Mouse (Mus musculus) liver, adult 2 months (tissue): ENCODE results near the gene Atp7b. TPM values are rescaled to one million over a fixed set of nuclear protein-coding genes. Genes with fewer than 3 reads are reported as not detected.

Source experiments
- DNase-seq: peaks from one replicate; pipeline ENCODE4 v3.0.0-alpha.2; 2011; ENCODE audit warnings: low read depth, low spot score; ENCODE audit errors: extremely low read depth
- H3K27ac ChIP-seq: fragments of 200-500 bp; replicated peaks from 2 replicates; pipeline ENCODE4 v1.5.1; 2012; ENCODE audit warnings: low read depth, mild to moderate bottlenecking, control low read depth, inconsistent platforms, low read length; ENCODE audit not compliant: insufficient read depth
- H3K27me3 ChIP-seq: fragments of 200-500 bp; 2 replicates; pipeline ENCODE4 v1.6.1; 2012; ENCODE audit warnings: mild to moderate bottlenecking, moderate library complexity, low read length, inconsistent platforms; ENCODE audit not compliant: control insufficient read depth, insufficient read depth
- H3K36me3 ChIP-seq: fragments of 200-500 bp; 2 replicates; pipeline ENCODE4 v1.6.1; 2012; ENCODE audit warnings: low read length, inconsistent platforms; ENCODE audit not compliant: control insufficient read depth, insufficient read depth
- H3K4me1 ChIP-seq: fragments of 200-500 bp; 2 replicates; pipeline ENCODE4 v1.6.1; 2011; ENCODE audit warnings: low read length; ENCODE audit not compliant: control insufficient read depth, insufficient read depth
- H3K4me3 ChIP-seq: fragments of 200-500 bp; 2 replicates; pipeline ENCODE4 v1.5.1; 2011; ENCODE audit warnings: low read depth, mild to moderate bottlenecking, control low read depth, low read length, moderate library complexity; ENCODE audit not compliant: insufficient read depth
- H3K79me2 ChIP-seq: fragments of 200-500 bp; 2 replicates; pipeline ENCODE4 v1.6.1; 2012; ENCODE audit warnings: inconsistent platforms, mild to moderate bottlenecking, low read length, moderate library complexity; ENCODE audit not compliant: control insufficient read depth, insufficient read depth
- H3K9ac ChIP-seq: fragments of 200-500 bp; 2 replicates; pipeline ENCODE4 v1.6.1; 2012; ENCODE audit warnings: low read depth, mild to moderate bottlenecking, control low read depth, inconsistent platforms, low read length
- CTCF ChIP-seq: fragments of 200-500 bp; IDR thresholded peaks from 2 replicates; pipeline ENCODE4 v1.5.1; 2011; ENCODE audit warnings: low read depth, low read length, control low read depth
- POLR2A ChIP-seq: fragments of 200-500 bp; IDR thresholded peaks from 2 replicates; pipeline ENCODE4 v1.6.1; 2011; ENCODE audit warnings: low read length, control low read depth; ENCODE audit not compliant: insufficient read depth; ENCODE audit errors: extremely low read depth
- WGBS: fragments of 180-500 bp; shearing (Covaris S2); methylation state at CpG from one replicate; pipeline ENCODE4 v1.1.7; 2018; 5-methylcytosine and 5-hydroxymethylcytosine counted together
- polyA plus RNA-seq: library from polyadenylated mRNA; depleted of rRNA; stranded (reverse); fragments of >200 nt; gene quantifications from 2 replicates; pipeline ENCODE4 v1.2.3, GENCODE M21; 2012; rRNA removed
- total RNA-seq: library from RNA; depleted of rRNA; stranded (reverse); fragments of >200 nt; gene quantifications from 2 replicates; pipeline ENCODE4 v1.2.3, GENCODE M21; 2014; rRNA removed

Atp7b gene
- total RNA-seq (9.8 and 14.5 TPM in 2 replicates), polyA plus RNA-seq (10.7 and 12.5 TPM in 2 replicates)

DNA sequence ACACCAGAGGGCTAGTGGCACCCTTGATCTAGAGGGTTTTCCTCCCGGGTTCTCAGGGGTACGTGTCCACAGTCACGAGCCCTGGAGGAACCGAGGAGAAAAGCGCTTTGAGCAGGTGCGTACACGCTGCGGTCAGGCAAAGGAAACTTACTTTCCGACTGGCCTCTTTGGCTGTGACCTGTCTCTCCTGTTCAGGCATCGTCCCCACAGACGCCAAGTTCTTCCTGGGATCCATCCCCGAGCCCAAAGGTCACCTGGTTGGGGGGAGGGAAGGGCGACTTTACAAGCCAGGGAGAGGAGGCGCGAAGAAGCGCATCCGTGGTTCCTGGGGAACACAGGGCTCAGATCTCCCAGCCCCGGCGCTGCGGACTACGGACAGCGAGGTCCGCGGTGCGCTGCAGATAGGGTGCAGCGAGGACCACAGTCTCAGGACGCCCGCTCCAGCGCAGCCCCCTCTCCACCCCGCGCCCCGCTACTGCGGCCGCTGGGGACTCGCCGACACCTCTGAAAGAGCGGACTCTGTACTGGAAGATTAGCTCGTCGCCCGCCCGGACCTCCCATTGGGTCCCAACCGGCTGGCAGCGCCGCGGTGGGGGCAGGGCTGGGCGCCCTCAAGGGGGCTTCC, at the start of gene Atp7b:
Atp7b (minus strand) TSS at position 485 of the 625 bp plus-strand sequence.
- WGBS: under 1% methylated on average over 45 of the region's 46 CpGs
- H3K4me3 ChIP-seq: peak within 1 kb of the TSS; percentile 79
- peak; percentile 94 for DNase-seq
- H3K79me2 ChIP-seq: peaks cover 9% of the 10 kb centered on the region; the same call in 1 of the 2 replicates
- peak within 1 kb of the TSS; percentile 92 for H3K27ac ChIP-seq
- peak; percentile 65 for TF ChIP-seq POLR2A
- TF ChIP-seq CTCF: no peak
- H3K9ac ChIP-seq: peak within 1 kb of the TSS; percentile 76
- H3K36me3 ChIP-seq: peaks cover 18% of the 10 kb centered on the region
- H3K27me3 ChIP-seq: no peaks in the 10 kb centered on the region
- H3K4me1 ChIP-seq: peaks cover 15% of the 10 kb centered on the region

DNA sequence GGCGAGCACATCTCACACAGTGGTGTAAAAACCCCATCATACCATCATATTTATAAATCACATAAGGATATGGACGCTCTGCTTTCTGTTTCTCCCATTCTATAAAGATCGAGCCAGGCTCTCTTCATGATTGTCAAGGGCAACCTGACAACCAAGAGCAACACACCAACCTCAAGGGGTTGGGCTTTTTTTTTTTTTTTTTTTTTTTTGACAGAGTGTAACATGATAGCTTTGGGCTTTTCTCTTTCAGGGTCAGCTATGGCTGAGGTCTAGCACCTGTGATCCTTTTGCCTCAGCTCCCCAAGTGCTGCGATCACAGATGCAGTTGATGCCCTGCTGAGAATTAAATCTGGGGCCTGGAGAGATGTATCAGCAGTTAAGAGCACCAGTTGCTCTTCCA, 46.9 kb upstream of the Atp7b start:
- H3K4me1 ChIP-seq: no peaks in the 10 kb centered on the region
- no peaks in the 10 kb centered on the region for H3K79me2 ChIP-seq
- no peak overlapping the region for H3K4me3 ChIP-seq
- no peak overlapping the region for H3K27ac ChIP-seq
- 72% methylated on average over 4 of the region's 4 CpGs for WGBS
- H3K27me3 ChIP-seq: no peaks in the 10 kb centered on the region
- DNase-seq: no peak
- no peaks in the 10 kb centered on the region for H3K36me3 ChIP-seq
- TF ChIP-seq POLR2A (no peak), CTCF (no peak)
- H3K9ac ChIP-seq: no peak overlapping the region

DNA sequence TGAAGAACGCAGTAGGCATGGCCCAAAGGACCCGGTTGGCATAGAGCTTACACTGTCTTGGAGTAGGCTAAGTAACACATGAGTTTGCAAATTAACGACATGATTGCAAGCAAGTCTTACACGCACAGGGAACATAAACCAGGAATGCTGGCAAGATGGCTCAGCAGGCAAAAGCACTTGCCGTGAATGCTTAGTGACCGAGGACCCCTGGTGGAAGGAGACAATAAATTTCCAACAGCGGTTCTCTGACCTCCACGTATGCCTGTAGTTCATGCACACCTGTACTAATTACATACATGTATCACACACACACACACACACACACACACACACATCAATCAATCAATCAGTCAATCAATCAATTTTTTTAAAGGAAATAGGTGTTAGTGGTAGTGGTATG, 31.5 kb upstream of the Atp7b start:
- no peaks in the 10 kb centered on the region for H3K4me1 ChIP-seq
- H3K79me2 ChIP-seq: no peaks in the 10 kb centered on the region
- H3K4me3 ChIP-seq: no peak overlapping the region
- 43% methylated on average over 8 of the region's 8 CpGs for WGBS
- H3K27ac ChIP-seq: no peak overlapping the region
- H3K36me3 ChIP-seq: no peaks in the 10 kb centered on the region
- TF ChIP-seq POLR2A (no peak), CTCF (peak; percentile 50)
- DNase-seq: peak; percentile 37
- no peak overlapping the region for H3K9ac ChIP-seq
- no peaks in the 10 kb centered on the region for H3K27me3 ChIP-seq

DNA sequence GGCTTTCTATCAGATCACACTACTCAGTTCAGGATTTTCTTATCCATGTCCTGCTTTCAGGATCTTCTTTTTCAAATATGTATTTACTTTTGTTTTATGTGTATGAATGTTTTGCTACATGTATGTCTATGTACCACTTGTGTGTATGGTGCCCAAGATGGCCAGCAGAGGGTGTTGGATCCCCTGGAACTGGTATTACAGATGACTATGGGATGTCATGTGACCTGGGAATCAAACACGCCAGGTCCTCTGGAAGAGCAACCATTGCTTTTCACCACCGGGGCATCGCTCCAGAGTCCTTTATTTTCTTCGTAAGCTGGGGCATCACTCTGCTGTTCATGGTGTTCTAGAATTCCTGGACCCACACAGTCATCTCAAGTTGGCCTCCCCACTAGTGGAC, 29.1 kb upstream of the Atp7b start:
- Histone ChIP-seq H3K27me3 (no peaks in the 10 kb centered on the region), H3K79me2 (no peaks in the 10 kb centered on the region), H3K9ac (no peak overlapping the region), H3K4me3 (no peak overlapping the region), H3K36me3 (no peaks in the 10 kb centered on the region), H3K4me1 (no peaks in the 10 kb centered on the region), H3K27ac (no peak overlapping the region)
- no peak for TF ChIP-seq POLR2A
- no peak for TF ChIP-seq CTCF
- WGBS: 96% methylated on average over 4 of the region's 4 CpGs
- peak; percentile 4 for DNase-seq

DNA sequence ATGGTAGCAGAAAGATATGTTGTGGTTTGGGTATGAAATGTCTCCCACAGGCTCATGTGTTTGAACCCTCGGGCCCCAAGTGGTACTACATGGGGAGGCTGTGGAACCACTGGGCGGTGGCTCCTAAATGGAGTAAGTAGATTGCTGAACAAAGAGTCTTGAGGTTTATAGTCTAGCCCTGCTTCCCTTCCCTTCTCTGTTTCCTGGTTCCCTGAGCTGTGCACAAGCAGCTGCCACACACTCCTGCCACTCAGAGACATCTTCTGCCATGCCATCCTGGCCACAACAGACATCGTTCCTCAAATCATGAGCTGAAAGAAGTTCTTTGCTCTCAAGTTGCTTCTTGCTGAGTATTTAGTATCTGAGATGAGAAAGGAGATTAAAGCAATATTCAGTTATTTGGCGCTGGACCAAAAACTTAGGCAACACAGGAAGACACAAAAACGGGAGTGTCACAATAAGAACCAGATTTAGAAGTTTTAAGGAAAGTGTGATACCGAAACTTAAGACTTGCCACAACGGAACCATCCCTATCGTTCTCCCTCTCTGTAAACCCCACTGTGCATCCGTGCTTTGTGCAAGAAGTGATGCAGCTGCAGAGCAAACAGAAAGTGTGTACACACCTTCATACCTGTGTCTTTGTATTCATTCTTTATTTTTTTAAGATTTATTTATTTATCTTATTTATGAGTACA, 19.4 kb upstream of the Atp7b start:
- TF ChIP-seq POLR2A (no peak), CTCF (no peak)
- H3K27ac ChIP-seq: no peak overlapping the region
- WGBS: 77% methylated on average over 9 of the region's 9 CpGs
- no peak for DNase-seq
- H3K79me2 ChIP-seq: no peaks in the 10 kb centered on the region
- no peak overlapping the region for H3K4me3 ChIP-seq
- H3K27me3 ChIP-seq: no peaks in the 10 kb centered on the region
- no peaks in the 10 kb centered on the region for H3K36me3 ChIP-seq
- H3K4me1 ChIP-seq: no peaks in the 10 kb centered on the region
- no peak overlapping the region for H3K9ac ChIP-seq

DNA sequence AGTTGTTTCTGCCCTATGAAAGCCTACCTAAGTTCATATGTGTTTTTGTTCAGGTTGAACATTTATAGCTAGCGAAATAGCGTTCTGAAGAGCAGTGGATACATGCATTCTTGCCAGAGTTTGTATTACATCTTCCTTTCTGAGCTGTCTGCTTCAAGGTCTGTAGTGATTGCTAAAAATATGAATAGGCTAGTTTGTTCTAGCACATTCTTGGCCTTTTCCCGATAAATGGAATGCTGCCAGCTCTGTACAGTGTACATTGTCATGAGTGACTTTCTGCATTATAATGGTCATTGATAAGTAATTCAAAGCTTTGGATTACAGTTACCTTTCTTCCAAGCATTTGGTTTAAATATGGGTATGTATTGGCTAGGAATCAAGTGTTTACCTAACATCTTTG, 1.0 kb upstream of the Atp7b start:
- H3K4me3 ChIP-seq: peak overlapping the region; percentile 79; the same call in 1 of the 2 replicates
- H3K4me1 ChIP-seq: peaks cover 11% of the 10 kb centered on the region
- WGBS: 1% methylated on average over 3 of the region's 3 CpGs
- H3K27ac ChIP-seq: no peak overlapping the region
- peaks cover 30% of the 10 kb centered on the region for H3K36me3 ChIP-seq
- H3K27me3 ChIP-seq: no peaks in the 10 kb centered on the region
- H3K9ac ChIP-seq: no peak overlapping the region
- peak; percentile 22 for DNase-seq
- H3K79me2 ChIP-seq: peaks cover 11% of the 10 kb centered on the region; the same call in 1 of the 2 replicates
- TF ChIP-seq POLR2A (no peak), CTCF (no peak)
